Mouse (Mus musculus): ENCODE data around the gene Hexa.

Gene Hexa

DNA sequence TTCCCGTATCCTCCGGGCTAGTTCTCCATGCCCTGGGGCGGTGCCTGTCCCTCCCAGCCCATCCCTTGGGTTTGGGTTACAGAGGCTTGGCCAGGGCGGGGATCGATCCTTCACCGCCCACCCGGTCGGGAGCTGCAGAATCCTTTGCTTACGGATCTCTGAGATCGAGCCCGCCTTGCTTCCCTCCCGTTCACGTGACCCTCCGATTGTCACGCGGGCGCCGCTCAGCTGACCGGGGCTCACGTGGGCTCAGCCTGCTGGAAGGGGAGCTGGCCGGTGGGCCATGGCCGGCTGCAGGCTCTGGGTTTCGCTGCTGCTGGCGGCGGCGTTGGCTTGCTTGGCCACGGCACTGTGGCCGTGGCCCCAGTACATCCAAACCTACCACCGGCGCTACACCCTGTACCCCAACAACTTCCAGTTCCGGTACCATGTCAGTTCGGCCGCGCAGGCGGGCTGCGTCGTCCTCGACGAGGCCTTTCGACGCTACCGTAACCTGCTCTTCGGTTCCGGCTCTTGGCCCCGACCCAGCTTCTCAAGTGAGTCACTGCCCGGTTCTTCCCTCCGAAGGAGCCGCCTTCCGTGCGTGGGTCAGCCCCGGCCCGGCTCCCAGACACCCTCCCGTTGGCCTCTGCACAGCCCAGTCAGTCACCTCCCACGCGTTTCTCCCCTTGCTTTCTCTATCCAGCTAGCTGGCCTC is at the start of gene Hexa, which contains the start of gene Tmem202:
Gene Hexa (plus strand): TSS at position 100 of the 697 bp plus-strand sequence.
Gene Tmem202 (minus strand): TSS at position 407 of the 697 bp plus-strand sequence.
- DNase-seq (ENCODE audit: extremely low spot score, low spot score) = peak; percentile 93

DNA sequence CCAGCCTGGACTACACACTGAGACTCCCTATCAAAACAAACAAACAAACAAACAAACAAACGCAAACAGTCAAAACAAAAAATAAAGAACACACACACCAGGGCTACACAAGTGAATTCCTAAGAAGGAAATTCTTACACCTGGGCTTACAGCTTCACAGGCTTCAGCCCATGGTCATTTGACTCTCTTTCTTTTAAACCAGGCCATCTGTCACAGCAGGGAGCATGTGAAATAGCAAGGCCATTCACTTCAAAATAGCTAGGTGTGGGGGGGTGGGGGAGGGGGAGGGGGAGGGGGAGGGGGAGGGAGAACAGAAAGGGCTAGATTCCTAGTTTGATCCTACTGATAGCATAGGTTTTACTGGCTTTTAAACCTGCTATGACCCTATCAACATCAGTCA is 31.2 kb upstream of the Hexa start:
- DNase-seq (ENCODE audit: extremely low spot score, low spot score) = no peak

DNA sequence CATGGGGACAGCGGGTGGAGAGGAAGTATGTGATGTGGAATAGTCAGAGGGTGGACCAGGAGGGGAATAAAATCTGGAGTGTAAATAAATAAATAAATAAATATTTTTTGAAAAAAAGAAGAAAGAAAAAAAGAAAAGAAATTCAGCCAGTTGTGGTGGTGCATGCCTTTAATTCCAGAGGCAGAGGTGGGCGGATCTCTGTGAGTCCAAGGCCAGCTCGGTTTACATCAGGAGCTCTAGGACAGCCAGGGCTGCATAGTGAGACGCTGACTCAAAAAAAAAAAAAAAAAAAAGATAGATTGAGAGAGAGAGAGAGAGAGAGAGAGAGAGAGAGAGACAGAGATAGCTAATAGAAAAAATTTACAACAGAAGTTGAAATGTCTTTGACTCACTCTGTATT is 27.0 kb upstream of the Hexa start:
- no peak for DNase-seq (ENCODE audit: extremely low spot score, low spot score)

DNA sequence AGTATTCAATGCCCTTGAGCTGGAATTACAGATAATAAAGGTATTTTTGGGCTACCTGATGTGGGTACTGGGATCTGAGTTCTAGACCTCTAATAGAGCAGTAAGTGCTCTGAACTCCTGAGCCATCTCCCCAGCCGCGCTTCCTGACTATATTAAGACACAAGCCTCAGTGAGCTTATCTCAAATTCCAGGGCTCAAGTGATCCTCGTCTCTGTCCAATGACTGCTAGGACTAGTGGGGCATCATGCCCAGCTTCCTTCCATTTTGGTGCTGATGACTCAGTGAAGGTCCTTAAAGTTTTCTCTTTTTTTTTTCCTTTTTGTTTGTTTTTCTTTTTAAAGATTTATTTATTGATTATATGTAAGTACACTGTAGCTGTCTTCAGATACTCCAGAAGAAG is 24.3 kb upstream of the Hexa start:
- DNase-seq (ENCODE audit: extremely low spot score, low spot score) = no peak

DNA sequence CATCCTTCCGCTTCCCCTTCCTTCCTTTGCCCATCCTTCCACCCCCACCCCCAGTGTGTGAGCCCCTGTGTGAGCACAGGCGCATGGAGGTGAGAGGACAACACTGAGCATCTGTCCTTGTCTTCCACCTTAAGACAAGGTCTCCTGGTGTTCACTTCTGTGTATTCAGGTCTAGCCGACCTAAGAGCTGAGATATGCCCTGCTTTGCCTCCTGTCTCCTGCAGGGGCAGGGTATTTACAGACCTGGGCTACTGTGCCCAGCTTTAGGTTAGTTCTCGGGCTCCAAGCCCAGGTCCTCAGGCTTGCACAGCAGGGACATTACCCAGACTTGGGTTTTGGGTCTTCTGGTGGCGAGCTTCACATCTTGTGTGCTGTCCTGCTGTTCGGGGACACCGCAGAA is 22.2 kb upstream of the Hexa start:
- no peak for DNase-seq (ENCODE audit: extremely low spot score, low spot score)

DNA sequence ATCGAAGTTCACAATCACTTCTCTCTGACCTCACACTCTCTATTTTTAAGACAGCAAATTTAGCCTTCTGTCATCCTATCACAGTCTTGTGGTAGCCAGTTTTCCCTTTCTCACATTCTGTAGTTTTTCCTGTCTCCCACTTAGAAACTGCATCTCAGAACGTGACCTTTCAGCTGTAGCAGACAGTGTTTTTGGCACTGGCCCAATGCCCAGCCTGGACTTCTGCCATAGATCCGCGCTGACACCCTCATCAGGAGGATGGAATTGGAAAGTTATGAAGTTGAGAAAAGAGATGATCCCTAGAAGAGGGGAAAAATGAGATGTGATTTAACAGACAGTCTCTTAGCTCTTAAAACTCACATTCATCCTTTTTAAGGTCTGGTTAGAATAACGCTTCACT is 20.4 kb upstream of the Hexa start:
- DNase-seq (ENCODE audit: extremely low spot score, low spot score) = no peak

DNA sequence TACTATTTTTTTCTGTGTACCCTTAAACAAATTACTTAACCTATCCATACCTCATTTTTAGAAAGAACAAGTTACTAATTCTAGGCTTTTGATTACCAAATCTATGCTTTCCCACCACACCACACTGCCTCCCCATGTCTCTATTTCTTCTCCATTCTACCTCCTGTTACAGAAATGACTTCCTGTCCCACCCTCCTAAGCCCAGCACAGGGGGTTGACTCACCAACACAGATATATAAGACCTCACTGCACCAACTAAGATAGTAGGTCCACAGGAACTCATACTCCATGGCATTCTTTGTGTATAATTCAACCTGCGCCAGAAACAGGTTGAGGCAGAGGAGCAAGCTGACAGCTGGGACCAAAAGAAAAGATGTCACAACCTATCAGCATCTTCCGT is 19.9 kb upstream of the Hexa start:
- no peak for DNase-seq (ENCODE audit: extremely low spot score, low spot score)

DNA sequence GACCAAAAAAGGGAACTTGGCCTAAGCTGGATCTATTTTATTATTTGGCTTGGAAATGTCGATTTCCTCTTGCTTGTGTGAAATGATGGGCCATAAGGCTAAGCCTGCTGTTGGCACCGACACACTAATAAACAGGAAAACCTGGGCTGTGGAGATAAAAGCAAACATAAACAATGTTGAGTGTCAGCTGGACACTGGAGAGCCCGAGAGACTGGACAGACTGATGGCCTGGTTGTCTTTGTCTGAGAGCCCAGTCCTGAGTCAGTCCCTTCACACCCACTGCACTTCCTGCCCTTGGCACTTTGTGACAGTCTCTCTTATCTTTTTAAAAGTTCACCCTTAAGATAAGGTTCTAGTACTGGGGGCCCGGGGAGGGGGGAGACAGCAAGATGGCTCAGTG is 16.4 kb upstream of the Hexa start:
- DNase-seq (ENCODE audit: extremely low spot score, low spot score) = no peak

DNA sequence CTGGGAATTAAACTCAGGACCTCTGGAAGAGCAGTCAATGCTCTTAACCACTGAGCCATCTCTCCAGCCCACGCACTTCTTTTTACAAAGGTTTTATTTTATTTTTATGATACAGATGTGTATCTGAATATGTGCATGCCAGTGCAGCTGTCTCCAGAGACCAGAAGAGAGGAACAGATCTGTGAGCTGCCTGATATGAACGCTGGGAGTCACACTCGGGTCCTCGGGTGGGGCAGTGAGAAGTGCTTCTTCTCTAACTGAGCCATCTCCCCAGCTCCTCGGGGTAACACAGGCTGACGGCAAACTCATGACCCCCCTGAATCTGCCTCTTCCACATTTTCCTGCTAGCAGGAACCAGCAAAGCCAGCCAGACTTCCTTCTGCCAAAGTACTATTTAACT is 12.6 kb upstream of the Hexa start:
- DNase-seq (ENCODE audit: extremely low spot score, low spot score) = no peak

DNA sequence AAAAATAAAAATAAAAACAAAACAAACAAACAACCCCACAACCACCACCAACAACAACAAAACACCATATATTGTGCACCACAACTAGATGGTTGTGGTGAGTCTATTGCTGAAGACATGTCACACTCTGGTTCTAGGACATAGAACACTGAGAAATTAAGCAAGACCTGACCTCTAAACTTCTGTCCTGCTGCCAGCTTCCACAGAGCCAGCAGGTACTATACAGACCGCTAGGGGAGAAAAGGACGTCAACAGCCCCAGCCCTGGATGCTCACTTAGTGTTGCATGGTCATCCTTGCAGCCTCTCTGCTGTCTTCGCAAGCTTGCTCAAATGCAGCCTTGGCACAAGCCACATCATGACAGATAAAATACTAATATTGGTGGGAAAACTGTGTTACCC is 11.8 kb upstream of the Hexa start:
- DNase-seq (ENCODE audit: extremely low spot score, low spot score) = no peak

DNA sequence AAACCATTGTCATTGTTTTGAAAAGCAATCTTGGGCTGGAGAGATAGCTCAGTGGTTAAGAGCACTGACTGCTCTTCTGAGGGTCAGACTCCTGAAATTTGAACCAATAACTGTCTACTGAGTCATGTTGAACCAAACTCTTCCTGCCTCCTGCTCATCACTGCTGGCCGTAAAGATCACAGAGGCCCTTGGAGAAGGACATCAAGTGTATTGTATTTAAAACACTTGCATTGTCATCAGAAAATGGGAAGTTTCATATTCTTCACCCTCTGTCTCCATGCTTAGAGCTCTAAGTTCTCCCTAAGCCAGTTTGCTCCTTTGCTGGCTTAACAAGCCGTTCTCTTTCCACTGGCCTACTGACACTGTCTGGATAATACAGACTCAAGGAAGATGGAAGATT is 11.1 kb upstream of the Hexa start:
- DNase-seq (ENCODE audit: extremely low spot score, low spot score) = no peak

DNA sequence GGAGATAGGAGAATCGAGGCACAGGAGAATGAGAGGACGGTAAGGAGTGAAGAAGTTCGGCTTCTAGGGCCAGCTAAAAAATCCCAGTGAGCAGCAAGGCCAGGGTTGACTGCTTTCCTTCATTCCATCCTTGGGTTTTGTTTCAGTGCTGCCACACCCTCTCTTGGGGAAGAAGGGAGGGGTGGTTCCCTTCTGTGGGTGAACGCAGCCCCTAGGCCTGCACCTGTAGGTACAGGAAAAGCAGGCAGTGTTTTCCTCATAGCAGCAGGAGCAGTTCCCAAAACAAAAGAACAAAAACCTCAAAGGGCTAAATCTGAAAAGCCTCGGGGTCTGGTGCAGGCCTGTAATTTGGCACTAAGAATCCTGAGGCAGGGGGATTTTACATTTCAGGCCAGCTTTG is 7.7 kb upstream of the Hexa start:
- no peak for DNase-seq (ENCODE audit: extremely low spot score, low spot score)

DNA sequence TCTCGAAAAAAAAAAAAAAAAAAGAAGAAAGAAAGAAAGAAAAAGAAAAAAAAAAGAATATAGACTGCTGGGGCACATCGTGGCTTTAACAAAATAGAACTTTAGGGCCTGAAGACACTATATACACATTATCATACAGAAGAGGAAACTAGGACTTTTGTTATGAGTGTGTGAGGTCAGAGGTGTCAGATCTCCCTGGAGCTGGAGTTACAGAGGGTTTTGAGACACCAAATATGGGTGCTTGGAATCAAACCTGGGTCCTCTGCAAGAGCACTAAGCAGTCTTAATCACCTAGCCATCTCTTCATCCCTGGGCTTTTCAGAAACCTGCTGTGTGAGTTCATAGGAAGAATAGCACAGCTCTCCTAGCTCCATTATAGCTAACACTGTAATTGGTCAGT is 5.9 kb upstream of the Hexa start:
- no peak for DNase-seq (ENCODE audit: extremely low spot score, low spot score)

DNA sequence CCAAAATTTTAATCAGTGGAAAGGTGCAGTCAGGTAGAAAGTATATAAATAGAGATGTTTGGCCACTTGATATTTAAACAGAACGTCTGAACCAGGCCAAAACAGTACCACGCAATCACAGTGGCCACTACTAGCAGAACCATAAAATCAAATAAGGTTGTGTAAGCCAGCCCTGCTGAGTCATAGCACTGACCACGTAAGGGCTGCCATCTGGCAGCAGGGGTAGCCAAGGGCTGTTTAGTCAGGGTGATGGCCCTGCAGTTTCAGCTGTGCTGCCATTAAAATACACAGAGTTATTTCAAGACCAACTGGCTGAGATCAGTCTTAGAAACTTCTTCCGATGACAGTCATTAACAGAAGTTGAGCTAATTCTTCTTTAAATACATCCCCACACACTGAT is 5.5 kb upstream of the Hexa start:
- no peak for DNase-seq (ENCODE audit: extremely low spot score, low spot score)

DNA sequence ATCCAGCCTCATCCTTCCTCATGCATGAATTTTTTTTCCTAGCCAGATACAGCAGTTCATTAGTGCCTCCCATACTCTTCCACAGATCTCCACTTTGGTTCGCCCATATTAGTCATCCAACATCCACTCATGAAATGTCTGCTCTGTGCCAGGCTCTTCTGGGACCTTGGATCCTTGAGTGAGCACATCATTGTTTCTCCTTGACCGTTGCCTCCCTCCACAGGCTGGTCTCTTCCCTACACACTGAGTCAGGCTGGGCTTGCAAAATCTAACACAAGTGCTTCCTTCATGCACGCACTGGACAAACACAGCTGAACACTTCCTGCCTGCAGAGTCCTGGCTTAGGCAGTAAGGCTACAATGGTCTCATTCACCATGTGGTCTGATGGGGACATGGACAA is 1.7 kb upstream of the Hexa start:
- DNase-seq (ENCODE audit: extremely low spot score, low spot score) = no peak

DNA sequence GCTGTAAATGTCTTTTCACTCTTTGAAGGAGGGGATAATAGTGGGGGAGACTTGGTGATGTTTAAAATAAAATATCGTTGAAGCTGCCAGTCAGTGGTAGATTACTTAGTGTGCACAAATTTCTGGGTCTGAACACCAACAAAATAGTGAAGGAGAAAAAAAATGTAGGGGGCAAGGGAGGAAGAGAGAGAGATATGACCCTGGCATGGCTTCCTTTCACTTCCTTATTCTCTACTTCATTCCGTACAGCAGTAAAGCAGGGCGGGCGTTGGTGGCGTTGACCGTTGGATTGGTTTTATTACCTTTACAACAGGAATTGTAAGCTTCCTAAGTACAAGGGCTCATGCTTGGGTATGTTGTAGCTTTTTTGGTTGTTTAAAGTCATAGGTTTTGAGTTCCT is 2.3 kb downstream of the Hexa start:
- no peak for DNase-seq (ENCODE audit: extremely low spot score, low spot score)

DNA sequence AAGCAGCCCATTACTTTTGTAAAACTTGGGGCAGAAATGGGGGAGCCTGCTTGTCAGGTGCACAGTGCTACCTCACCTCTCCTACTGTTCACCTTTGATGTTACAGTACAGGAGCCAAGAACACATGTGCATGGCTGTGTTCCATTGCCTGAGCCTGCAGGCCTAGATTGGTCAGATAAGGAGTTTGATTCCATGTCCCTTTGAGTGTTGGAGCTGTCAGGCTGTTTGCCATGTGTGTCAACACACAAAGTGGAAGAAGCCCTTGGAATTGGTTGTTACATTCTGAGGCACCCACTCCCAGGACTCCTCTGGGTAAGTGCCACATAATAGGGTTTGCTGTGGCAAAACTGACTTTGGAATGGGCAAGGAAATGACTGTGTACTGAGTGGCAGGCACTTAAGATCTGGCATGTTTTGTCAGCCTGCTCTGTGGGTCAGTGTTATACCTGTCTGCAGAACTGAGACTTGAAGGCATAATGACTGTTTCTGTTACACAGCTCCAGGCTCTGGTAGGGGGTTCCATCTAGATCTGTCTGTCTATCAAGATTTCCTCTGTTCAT is 3.5 kb downstream of the Hexa start:
- no peak for DNase-seq (ENCODE audit: extremely low spot score, low spot score)

DNA sequence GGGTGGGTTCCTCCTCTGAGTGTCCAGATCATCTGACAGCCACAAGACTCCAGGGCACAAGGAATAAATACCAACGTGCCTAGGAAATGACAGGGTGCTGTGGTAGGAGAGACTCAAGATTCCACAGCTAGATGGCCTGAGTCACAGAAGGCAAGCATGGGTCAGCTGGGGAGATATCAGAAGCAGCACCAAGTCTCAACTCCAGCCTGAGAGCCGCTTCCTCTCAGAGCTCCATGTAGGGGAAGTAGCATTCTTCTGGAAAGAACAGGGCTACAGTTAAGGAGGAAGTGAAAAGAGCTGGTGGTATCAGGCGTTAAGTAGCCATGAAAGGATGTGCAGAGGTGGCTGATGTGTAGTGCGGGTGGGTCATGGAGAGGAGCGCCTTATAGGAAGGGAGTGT is 5.4 kb downstream of the Hexa start:
- DNase-seq (ENCODE audit: extremely low spot score, low spot score) = no peak

DNA sequence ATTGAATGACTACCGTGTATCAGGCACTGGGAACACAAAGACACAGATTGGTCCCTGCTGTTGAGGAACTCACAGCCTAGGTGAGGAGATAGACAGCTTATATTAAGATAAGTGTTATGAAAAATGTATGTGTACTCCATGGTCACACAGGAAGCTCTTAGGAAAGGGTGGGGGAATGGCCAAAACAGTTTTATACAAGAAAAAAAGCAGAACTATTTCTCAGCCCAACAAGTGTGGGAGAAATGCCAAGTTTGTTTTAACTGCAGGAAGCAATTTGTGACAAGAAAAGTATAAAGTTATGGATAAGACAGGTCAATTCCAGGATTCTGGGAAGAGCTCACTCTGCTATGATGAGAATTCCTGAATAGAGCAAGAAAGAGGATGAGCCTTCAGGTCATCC is 8.5 kb downstream of the Hexa start:
- DNase-seq (ENCODE audit: extremely low spot score, low spot score) = no peak

DNA sequence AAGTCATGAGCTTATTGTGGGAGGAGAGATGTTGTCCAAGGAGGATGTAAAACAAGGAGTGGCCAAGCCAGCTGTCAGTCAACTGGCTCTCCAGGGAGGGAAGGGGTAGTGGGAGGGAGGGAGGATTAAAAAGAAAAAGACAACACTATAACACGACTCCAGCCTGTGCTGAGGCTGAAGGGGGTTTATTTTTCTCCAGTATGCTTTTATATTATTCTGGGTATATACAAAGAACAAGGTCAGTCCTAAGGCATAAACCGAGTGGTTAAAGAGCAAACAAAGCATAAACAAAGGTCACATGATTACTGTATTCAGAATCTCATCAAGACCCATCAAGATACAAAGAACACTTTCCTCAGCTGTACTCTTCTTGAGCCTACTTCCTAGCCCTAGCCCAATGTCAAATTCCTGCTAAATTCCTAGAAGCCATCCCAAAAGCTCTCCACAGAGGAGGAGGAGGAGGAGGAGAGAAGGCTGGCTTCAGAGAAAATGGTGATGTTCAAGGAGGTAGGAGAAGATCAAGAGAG is 9.7 kb downstream of the Hexa start:
- DNase-seq (ENCODE audit: extremely low spot score, low spot score) = no peak

DNA sequence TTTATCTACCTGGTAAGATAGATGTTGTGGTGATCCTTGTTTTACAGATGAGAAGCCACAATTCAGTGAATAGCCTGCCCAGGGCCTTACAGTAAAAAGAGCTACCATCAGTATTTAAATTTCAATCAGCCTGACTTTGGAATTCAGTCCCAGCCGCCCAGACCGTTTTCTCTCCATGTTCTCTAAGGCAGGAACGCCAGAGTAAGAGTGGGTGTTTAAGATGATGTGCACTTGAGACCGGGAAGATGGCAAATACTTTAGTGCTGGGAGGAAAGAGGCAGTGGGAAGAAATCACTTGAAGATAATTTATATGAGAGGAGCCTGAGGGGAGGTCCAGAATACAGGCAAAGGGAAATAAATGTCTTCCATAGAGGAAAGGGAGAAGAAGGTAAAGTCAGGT is 10.7 kb downstream of the Hexa start:
- DNase-seq (ENCODE audit: extremely low spot score, low spot score) = no peak

DNA sequence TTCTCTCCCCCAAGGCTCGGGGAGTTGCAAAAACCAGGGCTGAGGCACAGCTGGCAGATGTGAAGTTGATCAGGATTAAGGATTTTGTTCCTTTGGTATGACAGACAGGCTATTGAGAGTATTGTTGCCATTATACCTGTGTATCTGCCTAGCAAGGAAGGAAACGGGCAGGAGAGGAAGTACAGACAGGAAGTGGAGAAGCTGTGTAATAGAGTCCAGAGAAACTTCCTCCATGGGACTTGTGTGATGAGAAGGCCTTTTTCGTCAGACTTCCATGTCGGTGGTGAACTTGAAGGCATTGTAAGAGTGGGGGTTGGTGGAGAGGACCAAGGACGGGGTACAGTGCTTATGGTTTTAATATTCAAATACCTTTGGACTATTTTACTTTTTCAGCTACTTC is 11.7 kb downstream of the Hexa start:
- DNase-seq (ENCODE audit: extremely low spot score, low spot score) = no peak

DNA sequence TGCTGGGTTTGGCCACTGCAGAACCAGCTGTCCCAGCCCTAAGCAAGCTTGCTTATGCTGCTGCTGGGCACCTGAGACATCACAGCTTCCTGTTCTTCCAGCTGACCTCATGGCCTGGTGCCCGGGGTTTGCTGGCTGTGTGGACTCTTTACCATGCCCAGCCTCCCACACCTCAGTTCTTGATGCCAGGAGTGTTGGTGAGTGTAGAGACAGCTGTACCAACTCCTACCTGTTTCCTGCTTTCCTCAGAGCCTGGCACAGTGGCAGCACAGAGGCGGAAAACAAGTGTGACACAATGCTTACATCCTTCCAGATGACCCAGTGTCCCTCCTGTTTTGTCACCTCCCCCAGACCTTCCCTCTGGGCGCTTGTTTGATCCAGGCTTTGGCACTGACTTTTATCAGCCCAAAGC is 12.3 kb downstream of the Hexa start:
- no peak for DNase-seq (ENCODE audit: extremely low spot score, low spot score)
